Mouse (Mus musculus) lung, adult 2 months (tissue): Measurements from ENCODE around the gene Camta1.

Experiments
- CTCF ChIP-seq: fragments of 200-500 bp; IDR thresholded peaks from 2 replicates; pipeline ENCODE4 v1.5.1; 2011; ENCODE audit warnings: mild to moderate bottlenecking, low read length, control low read depth; ENCODE audit not compliant: insufficient read depth
- POLR2A ChIP-seq: fragments of 200-500 bp; IDR thresholded peaks from 2 replicates; pipeline ENCODE4 v1.6.1; 2011; ENCODE audit warnings: low read depth, mild to moderate bottlenecking, control low read depth, low read length, borderline replicate concordance; ENCODE audit errors: extremely low read depth

DNA sequence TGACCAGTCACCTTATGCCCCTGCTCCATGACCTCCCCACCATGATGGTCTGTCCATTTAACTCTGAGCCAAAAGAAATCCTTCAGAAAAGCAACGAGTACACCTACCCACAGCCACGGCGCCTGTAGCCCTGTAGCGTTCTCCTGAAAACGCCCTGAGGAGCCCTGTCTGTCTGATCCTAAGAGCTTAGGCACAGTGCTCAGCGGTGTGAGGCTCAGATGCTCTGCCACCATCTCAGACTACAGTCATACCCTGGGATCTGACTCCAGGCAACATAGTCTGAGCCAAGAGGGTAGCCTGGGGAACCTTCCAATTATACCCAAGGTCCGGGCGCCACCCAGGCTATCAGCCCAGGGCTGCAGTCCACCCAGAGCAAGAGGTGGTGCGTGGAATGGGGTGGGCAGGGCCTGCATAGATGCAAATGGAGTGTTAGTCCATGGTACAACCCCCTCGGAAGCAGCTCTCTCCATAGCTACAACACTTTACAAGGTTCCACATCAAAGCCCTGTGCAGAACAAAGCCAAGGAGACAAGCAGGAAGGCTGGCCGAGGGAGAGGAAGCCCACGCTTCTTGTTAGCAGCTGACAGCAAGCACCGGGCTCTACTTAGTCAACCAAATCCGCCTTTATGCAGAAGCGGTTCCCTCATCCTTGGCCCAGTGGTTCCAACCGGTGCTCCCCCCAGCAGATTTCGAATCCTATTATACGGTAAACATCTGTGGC, 323.1 kb downstream of the Camta1 start:
- TF ChIP-seq CTCF (no peak), POLR2A (no peak)
